Mouse (Mus musculus): ENCODE results near the gene Nes.

Nes gene

DNA sequence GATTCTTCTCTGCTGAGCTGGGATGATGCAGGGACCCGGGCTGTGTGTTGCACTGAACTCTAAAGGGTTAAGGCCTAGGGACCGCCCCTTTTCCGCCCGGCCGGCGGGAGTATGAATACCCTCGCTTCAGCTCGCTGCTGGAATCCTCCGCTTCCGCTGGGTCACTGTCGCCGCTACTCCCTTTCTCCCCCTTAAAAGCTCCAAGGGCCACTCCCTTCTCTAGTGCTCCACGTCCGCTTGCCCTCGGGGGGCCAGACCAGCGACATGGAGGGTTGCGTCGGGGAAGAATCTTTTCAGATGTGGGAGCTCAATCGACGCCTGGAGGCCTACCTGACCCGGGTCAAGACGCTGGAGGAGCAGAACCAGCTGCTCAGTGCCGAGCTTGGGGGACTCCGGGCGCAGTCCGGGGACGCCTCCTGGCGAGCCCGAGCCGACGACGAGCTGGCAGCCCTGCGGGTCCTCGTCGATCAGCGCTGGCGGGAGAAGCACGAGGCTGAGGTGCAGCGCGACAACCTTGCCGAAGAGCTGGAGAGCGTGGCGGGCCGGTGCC is at the start of gene Nes:
Gene Nes, plus strand, starts transcription at position 140 of the 550 bp plus-strand sequence.
- DNase-seq (ENCODE audit: low spot score in 2 of 2): no peak

DNA sequence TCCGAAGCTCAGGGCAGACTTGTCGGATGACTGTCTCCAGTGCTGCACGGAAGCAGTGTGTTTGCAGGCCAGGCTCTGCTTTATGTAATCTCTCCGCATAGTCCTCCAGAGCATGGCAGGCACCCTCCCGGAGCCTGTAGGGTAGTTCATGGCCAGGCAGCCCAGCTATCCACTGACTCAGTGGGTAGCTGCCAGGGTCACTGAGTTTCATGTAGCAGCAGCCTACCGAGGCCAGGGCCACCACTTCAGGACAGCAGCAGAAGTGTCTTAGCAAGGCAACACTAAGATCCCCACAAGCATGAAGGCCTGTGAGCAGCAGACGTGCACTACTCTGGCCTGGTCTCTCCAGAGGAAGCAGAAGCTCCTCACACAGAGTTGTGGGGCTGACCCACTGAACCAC is 45.9 kb upstream of the Nes start:
- no peak for DNase-seq (ENCODE audit: low spot score in 2 of 2)

DNA sequence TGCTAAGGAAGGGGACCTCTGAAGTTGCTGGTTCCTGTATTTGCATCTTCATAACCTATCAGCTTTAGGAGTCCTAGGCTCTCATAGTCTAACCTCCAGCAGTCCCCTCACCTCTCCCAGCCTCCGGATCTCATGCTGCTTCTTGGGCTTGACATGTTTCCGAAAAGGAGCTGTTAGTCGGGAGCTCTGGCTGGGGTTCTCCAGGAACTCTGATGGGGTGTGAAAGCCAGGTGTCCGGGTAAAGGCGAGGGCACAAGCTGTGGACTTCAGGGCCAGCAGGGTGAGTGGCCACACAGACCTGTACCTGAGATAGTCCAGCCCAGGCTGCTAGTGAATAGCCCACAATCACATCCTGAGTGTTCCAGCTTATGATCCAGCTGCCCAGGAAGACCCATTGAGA is 43.4 kb upstream of the Nes start:
- DNase-seq (ENCODE audit: low spot score in 2 of 2): no peak

DNA sequence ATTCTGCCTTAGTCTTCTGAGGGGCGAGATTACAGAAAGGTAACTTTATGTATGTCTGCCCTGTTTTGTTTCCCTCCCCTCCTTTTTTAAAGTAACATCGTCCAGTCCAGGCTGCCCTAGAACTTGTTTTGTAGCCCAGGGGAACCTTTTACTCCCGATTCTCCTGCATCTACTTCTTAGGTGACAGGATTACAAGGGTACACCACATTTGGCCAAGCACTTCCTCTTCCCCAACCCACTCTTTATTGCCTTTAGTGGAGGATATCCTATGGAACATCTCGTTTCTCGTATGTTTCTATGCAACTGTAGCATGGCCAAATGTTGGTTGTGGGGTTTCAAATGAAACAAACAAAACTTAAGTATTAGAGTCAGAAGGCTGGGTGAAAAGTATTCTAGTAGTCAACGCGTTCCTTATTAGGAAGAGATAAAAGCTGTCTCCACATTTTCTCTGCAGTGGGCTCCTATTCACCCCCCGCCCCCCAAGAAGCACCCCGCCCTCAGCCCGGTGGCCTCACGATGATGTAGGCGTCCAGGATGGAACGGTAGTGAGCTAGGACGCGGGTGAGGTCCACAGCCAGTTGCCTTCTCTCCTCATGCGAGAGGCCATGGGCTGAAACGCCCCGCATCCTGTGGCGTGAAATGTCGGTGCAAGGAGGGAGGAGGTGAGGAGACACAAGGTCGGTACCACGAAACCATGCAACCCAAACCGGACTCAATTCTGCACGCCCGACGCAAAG is 41.4 kb upstream of the Nes start:
- no peak for DNase-seq (ENCODE audit: low spot score in 2 of 2)

DNA sequence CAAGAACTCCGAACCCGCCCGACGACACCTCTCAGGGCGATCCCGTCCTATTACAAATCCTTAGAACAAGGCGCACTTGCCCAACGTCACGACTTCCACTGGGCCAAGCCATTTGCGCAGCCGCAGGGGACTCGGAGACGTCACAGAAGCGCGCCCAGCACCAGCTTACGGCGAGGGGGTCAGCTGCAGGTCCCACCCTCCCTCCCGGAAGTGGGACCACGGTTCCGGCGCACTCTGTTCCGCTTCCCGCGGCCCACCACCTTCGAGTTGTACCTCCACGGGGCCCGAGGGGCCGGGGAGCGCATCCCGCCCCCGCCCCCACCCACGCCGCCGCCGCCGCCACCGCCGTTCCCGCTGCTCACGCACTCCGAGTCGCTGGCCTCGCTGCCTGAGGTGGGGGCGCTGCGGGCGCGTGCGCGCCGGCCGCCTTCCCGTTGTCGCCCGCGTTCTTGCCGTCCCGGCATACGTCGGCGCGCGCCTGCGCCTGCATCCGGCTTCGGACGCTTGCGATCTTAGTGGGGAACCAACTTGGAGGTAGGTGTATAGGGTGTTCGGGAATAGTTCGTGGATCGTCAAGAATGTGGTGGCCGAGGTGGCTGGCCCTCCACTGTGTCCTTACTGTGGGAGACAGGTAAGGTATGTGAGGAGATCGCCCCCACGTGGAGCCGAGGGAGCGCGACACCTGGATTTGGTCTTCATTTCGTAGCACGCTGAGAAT is 40.6 kb upstream of the Nes start, which contains the start of the genes Isg20l2 and Rrnad1:
Gene Isg20l2, plus strand, starts transcription at position 237 of the 718 bp plus-strand sequence.
Gene Rrnad1, minus strand, starts transcription at position 640 of the 718 bp plus-strand sequence.
- peak; percentile 91 to 94 for DNase-seq (ENCODE audit: low spot score in 2 of 2)

DNA sequence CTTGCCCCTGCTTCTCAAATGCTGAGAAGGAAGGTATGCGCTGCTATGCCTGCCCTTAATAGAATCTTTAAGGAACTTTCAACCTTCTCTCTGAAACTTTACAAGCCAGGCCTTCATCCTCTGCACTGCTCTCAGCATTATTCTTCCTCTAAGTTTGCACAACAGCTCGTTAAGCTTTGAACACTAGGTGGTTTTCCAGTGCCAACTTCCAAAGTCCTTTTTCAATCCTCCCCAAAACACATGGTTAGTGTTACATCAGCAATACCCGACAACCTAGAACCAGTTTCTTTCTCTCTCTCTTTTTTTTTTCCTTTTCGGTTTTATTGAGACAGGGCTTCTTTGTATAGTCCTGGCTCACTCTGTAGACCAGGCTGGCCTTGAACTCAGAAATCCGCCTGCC is 36.9 kb upstream of the Nes start:
- DNase-seq (ENCODE audit: low spot score in 2 of 2): no peak

DNA sequence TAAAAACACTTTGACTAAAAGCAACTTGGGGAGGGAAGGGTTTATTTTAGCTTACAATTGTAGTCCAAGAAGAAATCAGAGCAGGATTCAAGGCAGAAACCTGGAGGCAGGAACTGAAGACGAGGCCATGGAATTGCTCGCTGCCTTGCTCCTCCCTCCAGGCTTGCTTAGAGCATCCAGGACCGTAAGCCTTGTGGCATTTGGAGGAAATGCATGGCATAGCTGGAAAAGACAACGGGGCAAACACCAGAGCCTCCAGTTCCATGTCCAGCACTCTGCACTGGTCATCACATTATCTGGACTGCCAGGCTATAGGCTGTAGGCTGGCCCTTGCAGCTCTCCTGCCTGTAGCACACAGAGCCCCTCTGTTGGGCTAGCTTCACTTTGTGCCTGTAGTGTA is 36.4 kb upstream of the Nes start:
- DNase-seq (ENCODE audit: low spot score in 2 of 2): no peak

DNA sequence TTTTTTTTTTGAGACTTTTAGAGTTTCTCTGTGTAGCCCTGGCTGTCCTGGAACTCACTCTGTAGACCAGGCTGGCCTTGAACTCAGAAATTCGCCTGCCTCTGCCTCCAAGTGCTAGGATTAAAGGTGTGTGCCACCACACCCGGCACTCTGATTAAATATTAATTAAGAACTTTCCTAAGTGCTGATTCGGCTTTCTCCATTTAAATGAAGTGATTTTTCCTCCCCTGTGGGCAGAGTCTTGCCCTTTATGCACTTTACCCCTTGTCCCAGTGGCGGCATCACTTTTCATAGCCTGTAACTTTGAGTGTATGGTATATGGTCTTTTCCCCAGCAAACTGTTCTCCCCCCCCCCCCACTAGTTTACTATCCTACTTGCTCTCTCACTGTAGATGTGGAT is 35.7 kb upstream of the Nes start:
- no peak for DNase-seq (ENCODE audit: low spot score in 2 of 2)

DNA sequence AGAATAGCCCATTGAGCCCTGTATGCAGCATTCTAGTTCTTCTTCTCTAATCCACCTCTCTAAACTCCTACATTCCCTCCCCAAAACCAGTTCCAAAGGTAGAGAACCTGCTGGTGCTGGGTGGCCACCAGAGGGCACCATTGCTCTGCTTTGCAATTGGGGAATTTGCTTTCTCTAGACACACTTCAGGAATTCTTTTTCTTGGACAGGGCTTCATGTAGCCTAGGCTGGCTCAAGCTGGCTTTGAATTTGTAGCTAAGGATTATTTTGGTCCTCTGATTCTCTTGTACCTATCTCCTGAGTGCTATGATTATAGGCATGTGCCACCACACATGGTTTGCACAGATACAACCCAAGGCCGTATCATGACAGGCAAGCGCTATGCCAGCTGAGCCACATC is 35.1 kb upstream of the Nes start:
- DNase-seq (ENCODE audit: low spot score in 2 of 2): peak in 1 of 2 experiments; percentile 52

DNA sequence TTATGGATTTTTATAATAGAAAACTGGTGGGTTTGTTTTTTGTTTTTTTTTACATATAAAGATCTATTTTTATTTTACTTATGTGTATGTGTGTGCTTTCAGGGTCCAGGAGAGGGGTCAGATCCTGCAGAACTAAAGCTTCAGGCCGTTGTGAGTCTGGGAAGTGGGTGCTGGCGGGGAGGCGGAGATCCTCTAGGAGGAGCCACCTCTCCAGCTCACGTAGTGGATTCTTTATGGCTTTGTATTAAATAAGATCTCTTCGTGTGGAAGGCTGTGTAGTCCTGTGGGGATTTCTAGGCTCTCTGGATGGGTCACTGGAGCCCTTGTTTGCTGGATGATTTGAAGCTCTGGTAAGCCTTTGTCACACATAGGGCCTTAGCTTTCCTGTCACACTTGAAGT is 30.3 kb upstream of the Nes start:
- no peak for DNase-seq (ENCODE audit: low spot score in 2 of 2)

DNA sequence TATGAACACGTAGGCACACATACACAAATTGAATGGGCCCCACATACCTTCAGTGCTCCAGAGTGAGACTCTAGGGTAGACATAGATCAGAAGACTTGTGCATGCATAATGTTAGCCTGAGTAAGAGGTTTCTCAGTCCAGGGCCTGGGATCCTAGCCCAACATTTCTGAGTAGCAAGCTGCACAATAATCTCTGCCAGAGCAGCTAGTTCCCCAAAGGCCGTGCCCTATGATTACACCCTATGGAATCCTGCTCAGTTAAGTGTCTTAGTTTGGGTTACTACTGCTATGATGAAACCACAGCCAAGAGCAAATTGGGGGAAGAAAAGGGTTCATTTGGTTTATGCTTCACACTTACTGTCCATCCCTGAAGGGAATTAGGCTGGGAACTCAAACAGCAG is 28.4 kb upstream of the Nes start:
- DNase-seq (ENCODE audit: low spot score in 2 of 2): no peak

DNA sequence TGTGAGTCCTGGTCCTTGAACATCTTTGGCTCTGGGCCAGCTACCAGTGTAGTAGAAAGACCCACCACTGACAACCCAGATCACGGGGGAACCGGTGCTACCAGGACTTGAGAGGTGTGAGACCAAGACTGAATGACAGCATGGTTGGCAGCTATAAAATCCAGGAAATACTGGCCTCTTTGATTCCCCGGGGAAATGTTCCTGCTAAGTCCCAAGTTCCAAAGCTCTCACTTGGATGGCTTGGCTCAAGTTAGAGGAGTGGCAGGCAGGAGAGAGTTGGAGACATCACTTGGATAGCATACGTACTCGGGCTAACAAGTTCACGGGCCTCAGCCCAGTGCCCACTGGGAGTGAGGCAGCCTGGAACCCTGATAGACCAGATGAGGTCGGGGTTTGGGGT is 27.3 kb upstream of the Nes start:
- no peak for DNase-seq (ENCODE audit: low spot score in 2 of 2)

DNA sequence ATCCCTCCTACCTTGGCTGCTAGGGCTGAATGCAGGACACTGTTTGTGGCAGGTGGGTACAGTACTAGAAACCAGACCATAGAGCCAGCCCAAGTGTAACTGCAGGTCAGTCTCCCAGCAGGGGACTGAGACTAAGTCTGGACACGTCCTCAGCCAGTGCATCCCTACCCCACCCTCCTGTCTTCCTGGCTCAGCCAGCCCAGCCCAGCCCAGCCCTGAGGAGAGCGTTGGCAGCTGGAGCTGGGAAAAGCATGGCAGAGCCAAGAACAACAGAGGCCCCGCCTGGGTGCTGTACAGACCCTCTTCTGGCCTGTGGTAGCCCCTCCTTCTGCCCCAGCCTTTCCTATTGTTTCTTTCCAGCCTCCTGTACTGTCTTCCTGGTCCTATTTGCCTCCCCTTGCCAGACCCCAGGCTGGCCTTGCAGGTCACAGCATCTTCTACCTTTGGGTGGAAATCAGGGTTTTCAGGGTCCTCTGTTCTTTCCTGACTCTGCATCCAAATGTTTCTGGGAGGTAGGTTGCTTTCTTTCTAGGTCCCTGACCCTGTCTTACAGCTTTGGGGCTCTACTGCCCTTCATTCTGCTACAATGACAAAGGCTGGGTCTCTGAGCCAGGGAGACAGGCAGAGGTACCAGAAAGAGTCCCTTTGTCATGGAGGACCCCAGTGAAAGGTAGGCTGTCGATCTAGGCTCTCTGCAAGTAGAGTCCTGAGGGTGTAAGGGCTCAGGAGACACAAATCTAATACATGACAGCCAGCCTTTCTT is 25.9 kb upstream of the Nes start:
- no peak for DNase-seq (ENCODE audit: low spot score in 2 of 2)

DNA sequence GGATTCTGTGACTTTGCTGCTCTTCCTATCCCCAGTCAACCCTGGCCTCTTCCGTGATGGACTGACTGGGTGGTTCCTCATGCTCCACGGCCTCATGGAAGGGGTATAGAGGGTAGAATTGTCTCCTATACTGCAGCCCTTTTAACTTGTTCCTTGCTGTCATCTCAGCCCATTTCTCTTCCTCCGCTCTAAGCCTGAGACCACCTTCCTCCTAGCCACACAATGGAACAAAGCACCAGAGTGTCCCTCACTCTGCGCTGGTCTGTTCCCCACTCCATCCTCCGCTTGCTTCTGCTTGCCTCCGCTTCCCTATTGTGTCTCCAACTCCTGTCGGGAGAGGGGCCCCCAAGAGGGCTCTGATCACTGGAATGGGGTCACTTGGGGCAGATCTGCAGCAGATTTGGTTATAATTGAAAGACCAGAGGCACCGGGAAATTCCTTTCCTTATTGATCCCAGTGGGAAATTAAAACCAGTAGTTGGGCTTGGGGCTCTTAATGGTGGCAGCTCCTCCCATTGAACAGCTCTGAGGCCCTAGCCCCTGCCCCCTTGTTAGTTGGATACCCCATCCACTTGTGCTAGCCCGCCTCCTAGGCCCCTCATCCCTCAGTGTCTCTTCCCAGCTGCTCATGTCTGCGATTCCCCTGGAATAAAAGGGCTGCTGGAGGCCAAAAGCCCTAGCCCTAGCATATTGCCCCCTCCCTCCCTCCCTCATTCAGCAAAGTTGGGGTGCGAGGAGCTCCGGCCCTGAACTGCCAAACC is 24.9 kb upstream of the Nes start:
- DNase-seq (ENCODE audit: low spot score in 2 of 2): no peak

DNA sequence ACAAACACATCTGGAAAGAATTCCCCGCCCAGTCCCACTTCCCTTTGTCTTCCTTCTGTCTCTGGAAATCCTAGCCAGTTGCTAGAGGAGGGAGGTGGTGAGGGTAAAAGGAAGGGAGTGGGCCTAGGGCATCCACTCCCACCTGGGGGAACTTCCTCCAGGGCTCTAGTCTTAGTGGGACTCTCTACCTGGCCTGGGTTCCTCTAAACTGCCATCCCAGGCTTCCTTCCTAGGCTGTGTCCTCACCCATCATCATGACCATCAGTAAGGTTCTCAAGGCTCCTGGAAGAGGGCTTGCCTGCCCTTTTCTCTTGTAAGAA is 24.4 kb upstream of the Nes start:
- no peak for DNase-seq (ENCODE audit: low spot score in 2 of 2)

DNA sequence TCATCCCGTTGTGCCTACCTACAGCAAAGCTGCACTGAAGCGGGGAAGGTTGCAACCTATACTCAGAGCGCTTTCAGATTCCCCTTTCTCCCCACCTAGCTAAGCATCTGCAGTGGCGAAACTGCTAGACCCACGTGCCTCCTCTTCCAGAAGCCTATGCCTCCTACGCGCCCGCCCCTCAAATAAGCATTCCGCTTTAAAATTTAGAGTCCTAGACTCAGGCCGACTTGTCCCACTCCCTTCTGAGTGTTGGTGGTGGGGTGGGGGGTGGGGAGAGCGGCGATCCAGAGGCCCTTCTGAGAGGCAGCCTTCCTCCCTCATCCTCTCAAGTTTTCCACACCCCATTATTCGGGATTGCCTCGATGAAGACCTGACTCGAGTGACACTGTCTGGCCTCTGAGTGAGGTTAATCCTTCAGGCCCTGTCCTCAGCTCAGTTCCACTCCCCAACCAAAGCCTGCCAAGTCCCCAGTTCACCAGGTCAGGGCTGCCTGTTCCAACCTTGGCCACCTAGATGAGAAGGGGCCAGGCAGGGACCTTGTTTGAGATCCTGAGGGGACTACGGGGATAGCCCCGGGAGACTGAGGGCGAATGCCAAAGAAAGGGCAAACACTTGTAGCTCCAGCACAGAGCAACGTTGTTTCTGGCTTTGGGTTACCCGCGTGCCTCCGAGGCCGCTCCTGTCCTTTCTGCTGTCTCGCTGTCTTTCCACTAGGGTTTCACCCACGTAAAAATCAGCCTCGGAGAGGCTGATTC is 23.6 kb upstream of the Nes start:
- DNase-seq (ENCODE audit: low spot score in 2 of 2): no peak

DNA sequence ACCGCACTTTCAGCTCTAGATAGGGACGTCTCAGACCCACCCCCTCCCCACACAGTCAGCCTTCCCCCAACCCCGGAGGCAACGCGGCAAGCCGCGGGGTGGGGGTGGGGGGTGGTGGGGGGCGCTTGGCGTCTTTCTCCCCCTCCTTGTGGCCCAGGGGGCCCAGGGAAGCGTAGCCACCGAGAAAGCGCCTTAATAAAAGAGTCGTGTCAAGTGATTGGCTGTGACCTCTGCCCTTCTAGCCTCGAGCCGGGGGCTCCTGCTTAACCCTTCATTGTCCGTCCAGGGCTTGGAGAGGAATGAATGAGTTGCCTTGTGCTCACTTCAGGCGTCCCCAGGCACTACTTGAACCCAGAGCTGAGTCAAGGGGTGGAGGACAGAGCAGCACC is 23.1 kb upstream of the Nes start:
- no peak for DNase-seq (ENCODE audit: low spot score in 2 of 2)

DNA sequence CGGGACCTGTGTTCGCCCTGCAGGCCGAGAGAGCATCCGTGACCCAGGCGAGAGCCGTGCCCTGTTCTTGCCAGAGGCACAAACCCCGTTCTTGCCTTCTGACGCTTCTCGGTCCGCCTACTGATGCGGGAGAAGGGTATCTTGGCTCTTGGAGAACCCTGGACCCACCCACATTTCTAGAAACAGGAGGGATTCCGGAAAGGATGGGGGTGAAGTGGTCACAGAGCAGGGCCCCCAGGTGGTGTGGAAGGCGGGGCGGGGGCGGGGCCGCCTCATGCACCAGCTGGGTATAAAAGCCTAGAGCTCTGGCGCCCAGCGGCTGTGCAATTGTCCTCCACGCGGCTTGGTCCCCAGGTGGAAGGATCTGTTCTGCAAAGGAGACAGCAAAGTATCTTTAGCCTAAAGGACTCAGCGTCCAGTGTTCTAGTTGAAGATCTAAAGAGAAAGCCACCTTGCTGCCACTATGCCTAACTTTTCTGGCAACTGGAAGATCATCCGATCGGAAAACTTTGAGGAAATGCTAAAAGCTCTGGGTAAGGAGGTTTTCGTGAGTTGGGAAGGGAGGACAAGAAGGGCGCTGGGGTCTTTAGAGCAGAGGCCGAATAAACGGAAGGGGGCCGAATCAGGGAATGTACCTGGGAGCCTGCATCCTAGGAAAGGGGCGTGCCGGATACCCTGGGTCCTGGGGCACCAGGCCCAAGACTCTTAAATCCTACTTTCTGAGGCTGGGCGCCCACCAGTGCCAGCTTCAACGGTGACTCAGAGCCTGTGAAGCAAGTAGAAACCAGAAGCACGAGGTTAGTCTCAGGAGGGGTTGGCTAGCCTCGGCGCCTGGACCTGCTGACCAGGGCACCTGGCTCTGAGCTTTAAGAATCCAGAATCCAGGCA is 22.3 kb upstream of the Nes start, which contains the start of gene Crabp2:
Gene Crabp2, plus strand, starts transcription at position 289 of the 888 bp plus-strand sequence.
- no peak for DNase-seq (ENCODE audit: low spot score in 2 of 2)

DNA sequence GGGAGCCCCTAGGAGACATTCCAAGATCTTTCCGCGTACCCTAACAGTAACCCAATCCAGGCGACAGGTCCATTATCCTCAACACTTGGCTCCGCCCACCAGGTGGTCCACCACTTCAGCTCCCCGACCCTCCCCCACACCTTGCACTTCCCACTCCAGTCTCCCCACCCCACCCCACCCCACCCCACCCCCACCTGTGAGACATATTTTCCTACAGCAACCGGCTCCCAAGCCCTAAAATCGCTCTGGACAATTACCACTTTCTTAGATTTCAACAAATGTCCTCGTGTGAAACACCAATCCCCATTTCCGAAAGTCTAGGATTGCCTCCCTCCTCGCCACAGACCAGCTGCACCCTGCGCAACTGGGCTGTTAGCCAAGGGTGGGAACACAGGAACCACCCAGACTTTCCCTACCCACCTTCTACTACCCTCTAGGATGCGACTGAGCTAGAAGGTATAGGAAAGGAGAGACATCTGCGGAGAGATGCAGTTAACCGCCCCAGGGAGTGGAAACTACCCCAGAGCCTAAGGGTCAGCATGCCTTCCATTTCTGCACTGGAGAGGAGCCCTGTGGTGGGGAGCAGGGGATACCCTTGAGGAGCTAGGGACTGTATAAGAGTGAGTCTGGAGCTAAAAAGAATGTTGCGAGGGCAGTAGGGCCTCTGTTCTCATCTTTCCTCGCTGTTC is 21.5 kb upstream of the Nes start:
- DNase-seq (ENCODE audit: low spot score in 2 of 2): no peak
